Mouse (Mus musculus) MEL (cell line): ENCODE measurements around the gene Myoc.
A peak's percentile ranks its signal among the peaks of the same experiment; 100 is the strongest.

ENCODE experiments used
- BHLHE40 ChIP-seq: IDR thresholded peaks from 2 replicates; pipeline ENCODE4 v1.6.1; 2012; ENCODE audit warnings: low read depth, mild to moderate bottlenecking, inconsistent platforms, low read length, improper control_type of control experiment, borderline replicate concordance
- CTCF ChIP-seq, 3 experiments: IDR thresholded peaks in 2 of 3; conservative IDR thresholded peaks in 1 of 3; 2 replicates each; pipeline ENCODE4 v1.5.1; 2011 to 2012; ENCODE audit warnings: low read length in 3 of 3, low read depth in 2 of 3, mild to moderate bottlenecking in 2 of 3, improper control_type of control experiment in 1 of 3, inconsistent platforms in 1 of 3, mixed read lengths in 1 of 3, moderate library complexity in 1 of 3; ENCODE audit not compliant: control insufficient read depth in 1 of 3, insufficient read depth in 1 of 3, poor library complexity in 1 of 3, severe bottlenecking in 1 of 3
- ETS1 ChIP-seq: IDR thresholded peaks from 2 replicates; pipeline ENCODE4 v1.6.1; 2012; ENCODE audit warnings: low read depth, mild to moderate bottlenecking, inconsistent platforms, low read length, improper control_type of control experiment, moderate library complexity
- JUND ChIP-seq: IDR thresholded peaks from 2 replicates; pipeline ENCODE4 v1.6.1; 2011; ENCODE audit warnings: low read depth, mild to moderate bottlenecking, improper control_type of control experiment, low read length
- MXI1 ChIP-seq: IDR thresholded peaks from 2 replicates; pipeline ENCODE4 v1.6.1; 2011; ENCODE audit warnings: mild to moderate bottlenecking, low read depth, low read length, improper control_type of control experiment
- MYB ChIP-seq: IDR thresholded peaks from 2 replicates; pipeline ENCODE4 v1.6.1; 2011; ENCODE audit warnings: mild to moderate bottlenecking, low read depth, low read length, improper control_type of control experiment
- NRF1 ChIP-seq: IDR thresholded peaks from 2 replicates; pipeline ENCODE4 v1.6.1; 2014; ENCODE audit warnings: low read depth, mild to moderate bottlenecking, inconsistent platforms, low read length, improper control_type of control experiment, moderate library complexity; ENCODE audit not compliant: poor library complexity, insufficient read depth, severe bottlenecking
- POLR2A ChIP-seq, 2 experiments: IDR thresholded peaks; 2 replicates each; pipeline ENCODE4 v1.6.1; 2011 to 2012; ENCODE audit warnings: low read length in 2 of 2, mild to moderate bottlenecking in 2 of 2, control low read depth in 1 of 2, improper control_type of control experiment in 1 of 2, low read depth in 1 of 2, moderate library complexity in 1 of 2; ENCODE audit not compliant: control insufficient read depth in 1 of 2, insufficient read depth in 1 of 2, poor library complexity in 1 of 2
- ZC3H11A ChIP-seq: IDR thresholded peaks from 2 replicates; pipeline ENCODE4 v1.6.1; 2012; ENCODE audit warnings: low read depth, mild to moderate bottlenecking, inconsistent platforms, low read length, improper control_type of control experiment

GRCm38 (mm10) chr1:162665486-162666174 is 26.7 kb downstream of the Myoc start:
- TF ChIP-seq ETS1: no peak
- TF ChIP-seq ZC3H11A: no peak
- no peak for TF ChIP-seq BHLHE40
- TF ChIP-seq CTCF (IDR thresholded peaks at IDR 0.05 in 2 of 3, conservative IDR thresholded peaks at IDR 0.05 in 1 of 3; ENCODE audit: control insufficient read depth in 1 of 3, insufficient read depth in 1 of 3, low read depth in 2 of 3, low read length in 3 of 3, poor library complexity in 1 of 3, severe bottlenecking in 1 of 3): no peak
- no peak for TF ChIP-seq MYB
- TF ChIP-seq POLR2A (IDR thresholded peaks at IDR 0.05; ENCODE audit: control insufficient read depth in 1 of 2, insufficient read depth in 1 of 2, low read depth in 1 of 2, low read length in 2 of 2, poor library complexity in 1 of 2): no peak
- no peak for TF ChIP-seq NRF1
- TF ChIP-seq MXI1: 0 out of 2 replicates have a peak, but pooled peaks have one; percentile 6
- no peak for TF ChIP-seq JUND
